ENCODE assay signal across 10 mouse cellular contexts in genomic region chr11:21015536-21015935, GRCm38 (mm10).
DNase-seq lines count a peak whose midpoint lies in the region; ATAC-seq and TF ChIP-seq lines count a peak whose summit lies in the region.
"Had no signal": no experiment of that assay in that cellular context is flagged by ENCODE, and none has a peak within 500 bp of the region (broad histone marks: within the 10 kb centered on the region; RNA-seq: fewer than 3 reads in every experiment).

No protein-coding gene starts in this region.

- 34% methylated on average over 3 of the region's 3 CpGs for WGBS in lung, embryonic 16.5 days
- 94% methylated on average over 3 of the region's 3 CpGs for WGBS in thymus, adult 2 months

- TF ChIP-seq CTCF in thymus, adult 2 months (IDR thresholded peaks at IDR 0.05; ENCODE audit: borderline replicate concordance, control insufficient read depth, extremely low read depth, insufficient read depth, low read length, poor library complexity) = no peak

- H3K4me1 ChIP-seq in lung, embryonic 16.5 days (replicated peaks; ENCODE audit: control insufficient read depth, insufficient read depth, low read length) = peaks cover 17% of the 10 kb centered on the region
- H3K4me1 ChIP-seq in thymus, adult 2 months (replicated peaks; ENCODE audit: control insufficient read depth, insufficient read depth, low read length) = no peaks in the 10 kb centered on the region

- H3K4me2 ChIP-seq in lung, embryonic 16.5 days (ENCODE audit: low read depth, low read length) = no peak overlapping the region
- H3K4me2 ChIP-seq: hindbrain, embryonic 12.5 days; neural tube, embryonic 13.5 days had no signal

- peak; percentile 23 to 53 for DNase-seq in adrenal gland, postnatal 36 days
- DNase-seq in adrenal gland, postnatal 25 days = no peak
- DNase-seq in kidney, postnatal 10 days = peak; percentile 26
- DNase-seq in kidney, adult 8-10 months = no peak
- DNase-seq in cerebellum, adult 8-10 months = peak; percentile 53
- DNase-seq in thymus, adult 2 months = no peak
- DNase-seq in left cerebral cortex, postnatal 25 days (ENCODE audit: low spot score in 2 of 2) = no peak

- H3K9me3 ChIP-seq in lung, embryonic 16.5 days (ENCODE audit: control insufficient read depth, low read length) = no peaks in the 10 kb centered on the region
- H3K9me3 ChIP-seq: hindbrain, embryonic 12.5 days; neural tube, embryonic 13.5 days had no signal

- no peak overlapping the region for H3K9ac ChIP-seq in lung, embryonic 16.5 days (ENCODE audit: low read length)
- H3K9ac ChIP-seq: hindbrain, embryonic 12.5 days; neural tube, embryonic 13.5 days had no signal

- no peak overlapping the region for H3K4me3 ChIP-seq in lung, embryonic 16.5 days (ENCODE audit: low read length)
- no peak overlapping the region for H3K4me3 ChIP-seq in thymus, adult 2 months (ENCODE audit: control insufficient read depth, insufficient read depth, low read length)
- H3K4me3 ChIP-seq: hindbrain, embryonic 12.5 days; neural tube, embryonic 13.5 days had no signal

- TF ChIP-seq POLR2A in thymus, adult 2 months (IDR thresholded peaks at IDR 0.05; ENCODE audit: control insufficient read depth, extremely low read depth, insufficient read depth, low read length, poor library complexity) = no peak

- no peaks in the 10 kb centered on the region for H3K36me3 ChIP-seq in lung, embryonic 16.5 days (ENCODE audit: control insufficient read depth, insufficient read depth, low read length)
- no peaks in the 10 kb centered on the region for H3K36me3 ChIP-seq in thymus, adult 2 months (ENCODE audit: control insufficient read depth, insufficient read depth, low read length)
- H3K36me3 ChIP-seq: hindbrain, embryonic 12.5 days; neural tube, embryonic 13.5 days had no signal

- peak; percentile 80 for ATAC-seq in lung, embryonic 16.5 days (ENCODE audit: low read depth)

- intact Hi-C loops in left cerebral cortex, postnatal 25 days (cut with DNase I) = loop anchor here (5.0 kb wide), 1 partner anchor 98 kb away; no protein-coding TSS in a partner anchor

- peak overlapping the region; percentile 43; the same call in 1 of the 2 replicates for H3K27ac ChIP-seq in lung, embryonic 16.5 days (ENCODE audit: low read length)
- no peak overlapping the region for H3K27ac ChIP-seq in thymus, adult 2 months (ENCODE audit: control insufficient read depth, insufficient read depth, low read length)
- H3K27ac ChIP-seq: hindbrain, embryonic 12.5 days had no signal

- no peaks in the 10 kb centered on the region for H3K27me3 ChIP-seq in lung, embryonic 16.5 days (ENCODE audit: control insufficient read depth, insufficient read depth, low read depth, low read length)
- no peaks in the 10 kb centered on the region for H3K27me3 ChIP-seq in thymus, adult 2 months (ENCODE audit: control insufficient read depth, insufficient read depth, low read length)
- H3K27me3 ChIP-seq: neural tube, embryonic 13.5 days had no signal

Comparison
In these comparisons a context has a peak if more than half of its experiments do, and no peak if none do; other contexts are left out.
1. DNase-seq: peak in adrenal gland, postnatal 36 days (2 of 2), kidney, postnatal 10 days (single experiment) and cerebellum, adult 8-10 months (single experiment); none in adrenal gland, postnatal 25 days (single experiment), kidney, adult 8-10 months (0 of 2), thymus, adult 2 months (single experiment) and left cerebral cortex, postnatal 25 days (0 of 2).